Mouse (Mus musculus): Measurements from ENCODE around the gene Cfap97d2. TPM values are rescaled to one million over a fixed set of nuclear protein-coding genes. Genes with fewer than 3 reads are reported as not detected.
A peak's percentile ranks its signal among the peaks of the same experiment; 100 is the strongest.

Gene Cfap97d2
- polyA plus RNA-seq (2015; fragmentation: Nextera tagmentation; extraction: Ambion mirVana), result not detected in 2 replicates

- ATAC-seq (ENCODE audit: insufficient number of reproducible peaks, low FRiP score, low TSS enrichment, low read depth), result no peak
- Histone ChIP-seq H3K36me3 (no peaks in the 10 kb centered on the region), H3K9me3 (no peaks in the 10 kb centered on the region), H3K27ac (no peak within 1 kb of the TSS), H3K4me2 (no peak within 1 kb of the TSS), H3K4me1 (peaks cover 8% of the 10 kb centered on the region; the same call in 1 of the 2 replicates), H3K9ac (no peak within 1 kb of the TSS), H3K27me3 (no peaks in the 10 kb centered on the region), H3K4me3 (no peak within 1 kb of the TSS)
- 14% methylated on average over 5 of the region's 5 CpGs for WGBS
Observed at GRCm38 (mm10) chr8:13705668-13706067, at the start of gene Cfap97d2. TSS of gene Cfap97d2 (plus strand) at chr8:13705889.

- no peak overlapping the region for H3K9ac ChIP-seq
- no peaks in the 10 kb centered on the region for H3K9me3 ChIP-seq
- peaks cover 12% of the 10 kb centered on the region for H3K4me1 ChIP-seq
- no peak for ATAC-seq (ENCODE audit: insufficient number of reproducible peaks, low FRiP score, low TSS enrichment, low read depth)
- no peak overlapping the region for H3K27ac ChIP-seq
- H3K4me2 ChIP-seq, result no peak overlapping the region
- H3K27me3 ChIP-seq, result no peaks in the 10 kb centered on the region
- WGBS, result 68% methylated on average over 12 of the region's 12 CpGs
- H3K36me3 ChIP-seq, result no peaks in the 10 kb centered on the region
- H3K4me3 ChIP-seq, result no peak overlapping the region
Observed at GRCm38 (mm10) chr8:13657479-13657878, 48.2 kb upstream of the Cfap97d2 start.

- no peak overlapping the region for H3K9ac ChIP-seq
- peaks cover 14% of the 10 kb centered on the region for H3K4me1 ChIP-seq
- no peak overlapping the region for H3K4me3 ChIP-seq
- H3K27ac ChIP-seq, result no peak overlapping the region
- no peak overlapping the region for H3K4me2 ChIP-seq
- no peaks in the 10 kb centered on the region for H3K9me3 ChIP-seq
- H3K36me3 ChIP-seq, result no peaks in the 10 kb centered on the region
- 81% methylated on average over 13 of the region's 13 CpGs for WGBS
- no peak for ATAC-seq (ENCODE audit: insufficient number of reproducible peaks, low FRiP score, low TSS enrichment, low read depth)
- H3K27me3 ChIP-seq, result no peaks in the 10 kb centered on the region
Observed at GRCm38 (mm10) chr8:13660323-13660722, 45.4 kb upstream of the Cfap97d2 start.

GRCm38 (mm10) chr8:13664711-13665210 lies 40.9 kb upstream of the Cfap97d2 start:
- H3K36me3 ChIP-seq, result no peaks in the 10 kb centered on the region
- no peak overlapping the region for H3K4me2 ChIP-seq
- H3K9me3 ChIP-seq, result no peaks in the 10 kb centered on the region
- 0 out of 2 replicates have a peak overlapping the region, but pooled peaks have one; percentile 9 for H3K27ac ChIP-seq
- 72% methylated on average over 6 of the region's 6 CpGs for WGBS
- H3K9ac ChIP-seq, result no peak overlapping the region
- no peak overlapping the region for H3K4me3 ChIP-seq
- peaks cover 53% of the 10 kb centered on the region for H3K4me1 ChIP-seq
- H3K27me3 ChIP-seq, result no peaks in the 10 kb centered on the region
- no peak for ATAC-seq (ENCODE audit: insufficient number of reproducible peaks, low FRiP score, low TSS enrichment, low read depth)

GRCm38 (mm10) chr8:13665538-13665937 lies 40.2 kb upstream of the Cfap97d2 start:
- ATAC-seq (ENCODE audit: insufficient number of reproducible peaks, low FRiP score, low TSS enrichment, low read depth), result no peak

GRCm38 (mm10) chr8:13665944-13666343 lies 39.7 kb upstream of the Cfap97d2 start:
- 74% methylated on average over 8 of the region's 8 CpGs for WGBS
- H3K9ac ChIP-seq, result no peak overlapping the region
- no peaks in the 10 kb centered on the region for H3K36me3 ChIP-seq
- H3K4me1 ChIP-seq, result peaks cover 64% of the 10 kb centered on the region
- no peak overlapping the region for H3K27ac ChIP-seq
- H3K4me2 ChIP-seq, result no peak overlapping the region
- no peak overlapping the region for H3K4me3 ChIP-seq
- ATAC-seq (ENCODE audit: insufficient number of reproducible peaks, low FRiP score, low TSS enrichment, low read depth), result no peak
- H3K27me3 ChIP-seq, result no peaks in the 10 kb centered on the region
- H3K9me3 ChIP-seq, result no peaks in the 10 kb centered on the region

More at GRCm38 (mm10) chr8:13665538-13665937, 40.2 kb upstream of the Cfap97d2 start:
- H3K9ac ChIP-seq, result no peak overlapping the region
- no peak overlapping the region for H3K4me2 ChIP-seq
- no peaks in the 10 kb centered on the region for H3K27me3 ChIP-seq
- peaks cover 60% of the 10 kb centered on the region for H3K4me1 ChIP-seq
- no peak overlapping the region for H3K27ac ChIP-seq
- no peak overlapping the region for H3K4me3 ChIP-seq
- no peaks in the 10 kb centered on the region for H3K36me3 ChIP-seq
- WGBS, result 82% methylated on average over 4 of the region's 4 CpGs
- no peaks in the 10 kb centered on the region for H3K9me3 ChIP-seq

- Histone ChIP-seq H3K27ac (peak overlapping the region; percentile 85), H3K4me3 (no peak overlapping the region), H3K4me2 (no peak overlapping the region), H3K27me3 (no peaks in the 10 kb centered on the region), H3K4me1 (peaks cover 66% of the 10 kb centered on the region), H3K9ac (no peak overlapping the region), H3K36me3 (no peaks in the 10 kb centered on the region), H3K9me3 (no peaks in the 10 kb centered on the region)
- ATAC-seq (ENCODE audit: insufficient number of reproducible peaks, low FRiP score, low TSS enrichment, low read depth), result no peak
- WGBS, result 49% methylated on average over 4 of the region's 4 CpGs
Observed at GRCm38 (mm10) chr8:13667917-13668316, 37.8 kb upstream of the Cfap97d2 start.

GRCm38 (mm10) chr8:13668367-13668766 lies 37.3 kb upstream of the Cfap97d2 start:
- ATAC-seq (ENCODE audit: insufficient number of reproducible peaks, low FRiP score, low TSS enrichment, low read depth), result peak; percentile 64
- H3K4me3 ChIP-seq, result no peak overlapping the region
- no peak overlapping the region for H3K4me2 ChIP-seq
- H3K9me3 ChIP-seq, result no peaks in the 10 kb centered on the region
- WGBS, result 26% methylated on average over 10 of the region's 10 CpGs
- H3K27me3 ChIP-seq, result no peaks in the 10 kb centered on the region
- peaks cover 70% of the 10 kb centered on the region for H3K4me1 ChIP-seq
- H3K27ac ChIP-seq, result peak overlapping the region; percentile 85
- no peaks in the 10 kb centered on the region for H3K36me3 ChIP-seq
- no peak overlapping the region for H3K9ac ChIP-seq

GRCm38 (mm10) chr8:13670011-13670471 lies 35.6 kb upstream of the Cfap97d2 start:
- Histone ChIP-seq H3K9me3 (no peaks in the 10 kb centered on the region), H3K9ac (no peak overlapping the region), H3K4me3 (no peak overlapping the region), H3K4me2 (no peak overlapping the region), H3K27ac (peak overlapping the region; percentile 57; the same call in 1 of the 2 replicates), H3K36me3 (no peaks in the 10 kb centered on the region), H3K4me1 (peaks cover 58% of the 10 kb centered on the region), H3K27me3 (no peaks in the 10 kb centered on the region)
- 78% methylated on average over 17 of the region's 17 CpGs for WGBS
- no peak for ATAC-seq (ENCODE audit: insufficient number of reproducible peaks, low FRiP score, low TSS enrichment, low read depth)

- Histone ChIP-seq H3K9me3 (no peaks in the 10 kb centered on the region), H3K27me3 (no peaks in the 10 kb centered on the region), H3K27ac (no peak overlapping the region), H3K36me3 (no peaks in the 10 kb centered on the region), H3K4me1 (peaks cover 58% of the 10 kb centered on the region), H3K4me2 (no peak overlapping the region), H3K9ac (no peak overlapping the region), H3K4me3 (no peak overlapping the region)
- 81% methylated on average over 10 of the region's 10 CpGs for WGBS
- ATAC-seq (ENCODE audit: insufficient number of reproducible peaks, low FRiP score, low TSS enrichment, low read depth), result no peak
Observed at GRCm38 (mm10) chr8:13671246-13672003, 34.3 kb upstream of the Cfap97d2 start.

- H3K9me3 ChIP-seq, result no peaks in the 10 kb centered on the region
- H3K36me3 ChIP-seq, result no peaks in the 10 kb centered on the region
- H3K27ac ChIP-seq, result no peak overlapping the region
- no peaks in the 10 kb centered on the region for H3K27me3 ChIP-seq
- H3K4me3 ChIP-seq, result no peak overlapping the region
- peaks cover 48% of the 10 kb centered on the region for H3K4me1 ChIP-seq
- H3K9ac ChIP-seq, result no peak overlapping the region
- 79% methylated on average over 4 of the region's 4 CpGs for WGBS
- ATAC-seq (ENCODE audit: insufficient number of reproducible peaks, low FRiP score, low TSS enrichment, low read depth), result no peak
- H3K4me2 ChIP-seq, result no peak overlapping the region
Observed at GRCm38 (mm10) chr8:13673215-13673614, 32.5 kb upstream of the Cfap97d2 start.

GRCm38 (mm10) chr8:13674294-13675010 lies 31.2 kb upstream of the Cfap97d2 start:
- H3K27ac ChIP-seq, result no peak overlapping the region; the same call in 1 of the 2 replicates
- peaks cover 7% of the 10 kb centered on the region; the same call in 1 of the 2 replicates for H3K27me3 ChIP-seq
- H3K9me3 ChIP-seq, result no peaks in the 10 kb centered on the region
- H3K4me1 ChIP-seq, result peaks cover 37% of the 10 kb centered on the region
- no peak overlapping the region for H3K9ac ChIP-seq
- ATAC-seq (ENCODE audit: insufficient number of reproducible peaks, low FRiP score, low TSS enrichment, low read depth), result no peak
- H3K36me3 ChIP-seq, result no peaks in the 10 kb centered on the region
- 61% methylated on average over 12 of the region's 12 CpGs for WGBS
- no peak overlapping the region for H3K4me3 ChIP-seq
- H3K4me2 ChIP-seq, result no peak overlapping the region; the same call in 1 of the 2 replicates

All from limb, embryonic 15.5 days (tissue).